Comparison of ENCODE assay signal across 8 mouse cellular contexts in genomic region chr9:106475663-106476001, GRCm38 (mm10). TPM values are rescaled to one million over a fixed set of nuclear protein-coding genes. Genes with fewer than 3 reads are reported as not detected.
DNase-seq lines count a peak whose midpoint lies in the region; ATAC-seq and TF ChIP-seq lines count a peak whose summit lies in the region.

Rrp9 (plus strand) TSS chr9:106475963.

- no peaks in the 10 kb centered on the region for H3K9me3 ChIP-seq in ES-E14 (ENCODE audit: control insufficient read depth, insufficient read depth, low read depth, low read length)
- H3K9me3 ChIP-seq in midbrain, embryonic 12.5 days: no peaks in the 10 kb centered on the region

- DNase-seq in kidney, adult 2 months: no peak
- no peak for DNase-seq in kidney, adult 8-10 months
- DNase-seq in ES-E14 (ENCODE audit: low read depth, low spot score): no peak
- no peak for DNase-seq in heart, postnatal 10 days
- DNase-seq in left cerebral cortex, adult 2 months (ENCODE audit: extremely low spot score in 1 of 2, low spot score in 2 of 2): peak; percentile 10 to 16
- DNase-seq in c-Kit-positive CD71-positive TER-119-positive erythroid progenitor cells, embryonic 14.5 days (ENCODE audit: low spot score): no peak

- peak within 1 kb of the TSS; percentile 54; the same call in 1 of the 2 replicates for H3K9ac ChIP-seq in ES-E14 (ENCODE audit: insufficient read depth, low read depth, low read length, poor library complexity, severe bottlenecking)
- H3K9ac ChIP-seq in midbrain, embryonic 12.5 days (replicated peaks): peak within 1 kb of the TSS; percentile 11

- peaks cover 18% of the 10 kb centered on the region for H3K4me1 ChIP-seq in kidney, adult 2 months (ENCODE audit: control insufficient read depth, insufficient read depth, low read length)
- H3K4me1 ChIP-seq in ES-E14 (ENCODE audit: control insufficient read depth in 2 of 2, insufficient read depth in 2 of 2, low read length in 2 of 2, poor library complexity in 1 of 2): peaks cover 5 to 24% of the 10 kb centered on the region in 2 experiments; a peak in 2 of 4 replicates
- H3K4me1 ChIP-seq in embryonic fibroblast, embryonic 13.5 days (ENCODE audit: control insufficient read depth, insufficient read depth, low read length): peaks cover 9% of the 10 kb centered on the region
- H3K4me1 ChIP-seq in midbrain, embryonic 12.5 days: peaks cover 38% of the 10 kb centered on the region

- no peak for TF ChIP-seq CTCF in kidney, adult 2 months (conservative IDR thresholded peaks at IDR 0.05; ENCODE audit: insufficient read depth, insufficient read length, low read depth, low read length)
- TF ChIP-seq CTCF in embryonic fibroblast, embryonic 13.5 days (IDR thresholded peaks at IDR 0.05; ENCODE audit: borderline replicate concordance, insufficient read depth, low read length): no peak
- TF ChIP-seq CTCF in left cerebral cortex, adult 2 months (IDR thresholded peaks at IDR 0.05): no peak

- 64% methylated on average over 10 of the region's 10 CpGs for WGBS in kidney, adult 2 months
- WGBS in midbrain, embryonic 12.5 days: 84% methylated on average over 10 of the region's 10 CpGs

- H3K4me2 ChIP-seq in midbrain, embryonic 12.5 days (replicated peaks): peak within 1 kb of the TSS; percentile 27

- peak within 1 kb of the TSS; percentile 81 for H3K27ac ChIP-seq in kidney, adult 2 months (ENCODE audit: insufficient read depth, low read depth, low read length)
- H3K27ac ChIP-seq in ES-E14 (ENCODE audit: insufficient read depth, low read depth, low read length, poor library complexity, severe bottlenecking): no peak within 1 kb of the TSS
- peak within 1 kb of the TSS; percentile 99 for H3K27ac ChIP-seq in embryonic fibroblast, embryonic 13.5 days (ENCODE audit: insufficient read depth, low read length)
- peak within 1 kb of the TSS; percentile 84 for H3K27ac ChIP-seq in left cerebral cortex, adult 2 months
- H3K27ac ChIP-seq in midbrain, embryonic 12.5 days (replicated peaks): 0 out of 2 replicates have a peak within 1 kb of the TSS, but pooled peaks have one; percentile 15

- no peaks in the 10 kb centered on the region for H3K36me3 ChIP-seq in kidney, adult 2 months (ENCODE audit: control insufficient read depth, insufficient read depth, low read length)
- H3K36me3 ChIP-seq in ES-E14 (ENCODE audit: control insufficient read depth, insufficient read depth, low read length, poor library complexity, severe bottlenecking): peaks cover 12% of the 10 kb centered on the region
- 0 out of 2 replicates have a peak, but pooled peaks cover 1% of the 10 kb centered on the region for H3K36me3 ChIP-seq in midbrain, embryonic 12.5 days

- in situ Hi-C loops in ES-E14 (cut with MboI; ENCODE audit: low sequenced_read_pairs in 2 of 2, unreplicated experiment in 2 of 2): no loop called here

- intact Hi-C loops in heart, postnatal 10 days (cut with DNase I): loop anchor here (1.0 to 5.0 kb wide), 4 partner anchors 27 to 193 kb away; partner anchors contain the start of gene Rpl29
- intact Hi-C loops in left cerebral cortex, adult 2 months (cut with DNase I): loop anchor here (1.0 to 2.0 kb wide), 3 partner anchors 27 to 187 kb away; partner anchors contain the start of gene Rpl29

- ATAC-seq in midbrain, embryonic 12.5 days (ENCODE audit: low FRiP score, low read depth): no peak

- TF ChIP-seq POLR2A in kidney, adult 2 months (IDR thresholded peaks at IDR 0.05; ENCODE audit: low read depth, low read length): no peak
- no peak for TF ChIP-seq POLR2A in embryonic fibroblast, embryonic 13.5 days (IDR thresholded peaks at IDR 0.05; ENCODE audit: low read depth, low read length)

- no peaks in the 10 kb centered on the region for H3K27me3 ChIP-seq in kidney, adult 2 months (replicated peaks; ENCODE audit: control insufficient read depth, insufficient read depth, low read length)
- H3K27me3 ChIP-seq in midbrain, embryonic 12.5 days: peaks cover 14% of the 10 kb centered on the region; the same call in 1 of the 2 replicates

- peak within 1 kb of the TSS; percentile 40 for H3K4me3 ChIP-seq in kidney, adult 2 months (ENCODE audit: insufficient read depth, low read depth, low read length)
- H3K4me3 ChIP-seq in ES-E14 (ENCODE audit: insufficient read depth in 1 of 2, low read depth in 1 of 2, low read length in 2 of 2, poor library complexity in 1 of 2, severe bottlenecking in 1 of 2): peak within 1 kb of the TSS; percentile 31
- H3K4me3 ChIP-seq in embryonic fibroblast, embryonic 13.5 days (ENCODE audit: insufficient read depth, low read length): peak within 1 kb of the TSS; percentile 53
- peak within 1 kb of the TSS; percentile 28; the same call in 1 of the 2 replicates for H3K4me3 ChIP-seq in left cerebral cortex, adult 2 months
- H3K4me3 ChIP-seq in midbrain, embryonic 12.5 days: peak within 1 kb of the TSS; percentile 78; the same call in 1 of the 2 replicates

TF ChIP-seq in ES-E14, 5 proteins besides CTCF, POLR2A, EP300 and RAD21:
- TF ChIP-seq CHD2 (IDR thresholded peaks at IDR 0.05; ENCODE audit: low read depth, low read length): no peak
- TF ChIP-seq ZNF384 (IDR thresholded peaks at IDR 0.05; ENCODE audit: low read depth, low read length): no peak
- no peak for TF ChIP-seq ZC3H11A (IDR thresholded peaks at IDR 0.05; ENCODE audit: borderline replicate concordance, low read depth, low read length)

RNA-seq across cellular contexts. Expression of gene Rrp9, which starts in this region (rescaled TPM):
- polyA plus RNA-seq in kidney, adult 2 months (2012; rRNA removed): 17.5 and 20.7 TPM in 2 replicates
- total RNA-seq in ES-E14 (2012; rRNA removed): 187 and 223 TPM in 2 replicates
- polyA plus RNA-seq in embryonic fibroblast, embryonic 13.5 days (2011; ENCODE audit: insufficient read length, low read depth, missing spikeins): 28.0 and 34.8 TPM in 2 replicates
- 10 to 100 TPM; 18.8 to 19.1 TPM for total RNA-seq in heart, postnatal 10 days (2021)
- total RNA-seq in left cerebral cortex, adult 2 months (2021): 10 to 100 TPM; 35.4 to 38.3 TPM
- polyA plus RNA-seq in midbrain, embryonic 12.5 days (2016; fragmentation: Nextera tagmentation; extraction: Ambion mirVana): 47.1 and 51.4 TPM in 2 replicates

Comparison
In these comparisons a context has a peak if more than half of its experiments do, and no peak if none do; other contexts are left out.
1. DNase-seq: peak in left cerebral cortex, adult 2 months (2 of 2); none in kidney, adult 2 months (single experiment), kidney, adult 8-10 months (0 of 2), ES-E14 (single experiment), heart, postnatal 10 days (0 of 2) and c-Kit-positive CD71-positive TER-119-positive erythroid progenitor cells, embryonic 14.5 days (single experiment).
2. H3K4me3 ChIP-seq: peak in every context shown above with its lines; median percentile 78 in midbrain, embryonic 12.5 days; 53 in embryonic fibroblast, embryonic 13.5 days; 40 in kidney, adult 2 months; 31 in ES-E14; 28 in left cerebral cortex, adult 2 months.